Mouse (Mus musculus) embryonic facial prominence, embryonic 13.5 days (tissue): ENCODE results near the gene Slc38a3. TPM values are rescaled to one million over a fixed set of nuclear protein-coding genes. Genes with fewer than 3 reads are reported as not detected.

Experiments
- ATAC-seq: fragments of 200-750 bp; cut with Nextera tagmentation; 2 replicates; pipeline ENCODE4 v1.8.0; 2017; ENCODE audit warnings: low read depth; ENCODE audit not compliant: insufficient number of reproducible peaks, insufficient read depth, low FRiP score, low TSS enrichment
- H3K27ac ChIP-seq: fragments of 300-500 bp; sonication (generic); 2 replicates; pipeline ENCODE4 v1.5.1; 2015; ENCODE audit warnings: moderate library complexity, mild to moderate bottlenecking, inconsistent platforms
- H3K27me3 ChIP-seq: fragments of 300-500 bp; sonication (generic); 2 replicates; pipeline ENCODE4 v1.6.1; 2015; ENCODE audit warnings: mild to moderate bottlenecking, inconsistent platforms
- H3K36me3 ChIP-seq: fragments of 300-500 bp; sonication (generic); 2 replicates; pipeline ENCODE4 v1.6.1; 2015; ENCODE audit warnings: mild to moderate bottlenecking, inconsistent platforms
- H3K4me1 ChIP-seq: fragments of 300-500 bp; sonication (generic); 2 replicates; pipeline ENCODE4 v1.6.1; 2015; ENCODE audit warnings: inconsistent platforms
- H3K4me2 ChIP-seq: fragments of 300-500 bp; sonication (generic); 2 replicates; pipeline ENCODE4 v1.6.1; 2015; ENCODE audit warnings: moderate library complexity, mild to moderate bottlenecking, inconsistent platforms
- H3K4me3 ChIP-seq: fragments of 300-500 bp; sonication (generic); 2 replicates; pipeline ENCODE4 v1.5.1; 2015; ENCODE audit warnings: mild to moderate bottlenecking, inconsistent platforms
- H3K9ac ChIP-seq: fragments of 300-500 bp; sonication (generic); 2 replicates; pipeline ENCODE4 v1.6.1; 2015; ENCODE audit warnings: mild to moderate bottlenecking, inconsistent platforms
- H3K9me3 ChIP-seq: fragments of 300-500 bp; sonication (generic); 2 replicates; pipeline ENCODE4 v1.6.1; 2016; ENCODE audit warnings: inconsistent platforms
- WGBS: fragments of 180-500 bp; shearing (Covaris S2); methylation state at CpG from one replicate; pipeline ENCODE4 v1.1.7; 2015; ENCODE audit warnings: mixed read lengths; 5-methylcytosine and 5-hydroxymethylcytosine counted together
- polyA plus RNA-seq: library from polyadenylated mRNA; unstranded; fragments of >200 nt; fragmentation: Nextera tagmentation; extraction: Ambion mirVana; gene quantifications from 2 replicates; pipeline ENCODE4 v1.2.1, GENCODE M21; 2015

Gene Slc38a3
- polyA plus RNA-seq, 1 experiment from 2014 or later = 3.4 TPM

DNA sequence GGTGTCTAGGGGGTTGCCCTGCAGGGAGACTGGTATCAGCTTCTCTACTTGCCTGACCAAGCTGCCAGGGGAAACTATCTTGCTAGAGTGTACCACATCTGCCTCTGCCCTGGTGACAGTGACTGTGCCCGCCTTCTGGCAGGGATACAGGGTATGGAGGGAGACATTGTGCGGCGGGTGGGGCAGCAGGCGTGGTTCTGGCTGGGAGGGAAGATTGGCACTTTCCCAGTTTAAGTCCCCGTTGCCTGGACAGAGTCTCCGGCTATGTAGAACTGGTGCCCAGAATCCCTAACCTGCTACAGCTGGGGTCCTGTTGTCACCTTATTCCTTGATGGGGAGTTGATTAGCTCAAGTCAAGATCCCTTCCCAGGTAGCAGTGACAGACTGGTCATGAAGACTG is 36.9 kb downstream of the Slc38a3 start:
- H3K9me3 ChIP-seq = no peaks in the 10 kb centered on the region
- peak overlapping the region; percentile 91 for H3K27ac ChIP-seq
- peak overlapping the region; percentile 93 for H3K9ac ChIP-seq
- no peak for ATAC-seq
- 74% methylated on average over 6 of the region's 6 CpGs for WGBS
- H3K4me2 ChIP-seq = peak overlapping the region; percentile 99
- H3K27me3 ChIP-seq = no peaks in the 10 kb centered on the region
- peaks cover 78% of the 10 kb centered on the region for H3K4me1 ChIP-seq
- H3K4me3 ChIP-seq = peak overlapping the region; percentile 84
- H3K36me3 ChIP-seq = peaks cover 22% of the 10 kb centered on the region

DNA sequence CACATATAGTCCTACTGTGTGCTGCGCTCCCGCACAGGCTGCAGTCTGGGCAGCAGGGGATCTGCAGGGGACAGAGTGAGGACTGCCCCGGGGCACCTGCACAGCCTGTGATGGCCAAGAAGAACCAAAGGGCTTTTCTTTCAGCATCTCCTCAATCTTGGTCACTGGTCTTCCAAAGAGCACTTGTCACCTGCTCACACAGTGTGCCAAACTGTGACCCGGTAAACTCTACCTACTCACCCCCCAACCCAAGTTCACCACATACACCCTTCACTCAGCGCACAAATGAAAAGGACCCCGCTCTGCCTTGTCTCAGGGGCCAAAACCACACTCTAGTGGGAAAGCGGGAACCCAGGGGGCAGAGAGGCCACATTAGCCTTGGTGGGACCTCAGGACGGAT is 37.5 kb downstream of the Slc38a3 start:
- Histone ChIP-seq H3K27ac (peak overlapping the region; percentile 91), H3K36me3 (peaks cover 22% of the 10 kb centered on the region), H3K9me3 (no peaks in the 10 kb centered on the region), H3K4me1 (peaks cover 81% of the 10 kb centered on the region), H3K9ac (peak overlapping the region; percentile 93), H3K27me3 (no peaks in the 10 kb centered on the region), H3K4me2 (peak overlapping the region; percentile 99), H3K4me3 (peak overlapping the region; percentile 84; the same call in 1 of the 2 replicates)
- no peak for ATAC-seq
- WGBS = 84% methylated on average over 8 of the region's 8 CpGs

DNA sequence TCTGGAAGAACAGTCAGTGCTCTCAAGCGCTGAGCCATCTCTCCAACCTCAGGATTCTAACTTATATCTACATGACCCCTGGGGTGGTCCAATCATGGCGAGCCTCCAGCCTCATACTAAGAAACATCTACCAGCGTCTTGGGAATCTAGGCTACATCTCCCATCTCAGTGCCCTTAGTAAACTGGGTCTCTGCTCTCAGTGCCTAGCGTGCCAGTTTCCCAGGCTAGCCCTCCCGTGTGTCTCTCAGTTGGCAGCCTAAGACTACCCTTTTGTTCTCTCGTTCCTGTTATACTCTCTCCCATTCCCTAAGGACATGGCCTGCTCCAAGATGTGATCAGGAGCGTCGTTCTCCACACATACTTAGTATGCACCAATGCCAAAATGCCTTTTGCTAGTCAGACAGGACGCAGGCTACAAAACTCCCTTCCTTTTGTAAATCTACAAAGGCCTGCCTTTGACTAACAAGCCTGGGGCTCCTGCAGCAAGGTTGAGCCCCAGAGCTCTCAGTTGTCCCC is 38.0 kb downstream of the Slc38a3 start:
- H3K36me3 ChIP-seq = peaks cover 22% of the 10 kb centered on the region
- peak overlapping the region; percentile 91 for H3K27ac ChIP-seq
- H3K9ac ChIP-seq = 0 out of 2 replicates have a peak overlapping the region, but pooled peaks have one; percentile 40
- WGBS = 54% methylated on average over 9 of the region's 9 CpGs
- H3K9me3 ChIP-seq = no peaks in the 10 kb centered on the region
- peaks cover 83% of the 10 kb centered on the region for H3K4me1 ChIP-seq
- 0 out of 2 replicates have a peak overlapping the region, but pooled peaks have one; percentile 84 for H3K4me3 ChIP-seq
- ATAC-seq = no peak
- H3K27me3 ChIP-seq = no peaks in the 10 kb centered on the region
- H3K4me2 ChIP-seq = peak overlapping the region; percentile 99

DNA sequence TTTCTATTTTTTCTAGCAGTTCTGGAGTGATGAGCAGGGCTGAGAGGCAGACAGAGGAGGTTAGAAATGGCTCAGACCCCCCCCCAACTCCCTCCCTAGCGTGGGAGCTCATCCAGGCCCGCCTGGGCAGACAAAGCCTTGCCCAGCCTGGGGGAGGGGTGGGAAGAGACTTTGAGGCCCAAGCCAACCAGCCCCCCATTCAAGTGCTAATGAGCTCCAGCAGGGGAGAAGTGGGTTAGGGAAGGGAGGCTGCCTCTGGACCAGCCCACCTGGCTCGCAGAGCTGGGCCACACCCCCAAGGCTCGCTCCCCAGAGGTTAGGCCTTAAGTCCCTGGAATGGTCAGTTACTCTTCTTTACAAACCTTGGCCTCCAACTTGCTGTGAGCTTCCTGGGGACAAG is 38.8 kb downstream of the Slc38a3 start:
- H3K36me3 ChIP-seq = peaks cover 27% of the 10 kb centered on the region
- peak overlapping the region; percentile 66 for H3K9ac ChIP-seq
- no peaks in the 10 kb centered on the region for H3K9me3 ChIP-seq
- peak overlapping the region; percentile 21; the same call in 1 of the 2 replicates for H3K4me3 ChIP-seq
- peak overlapping the region; percentile 91 for H3K27ac ChIP-seq
- no peaks in the 10 kb centered on the region for H3K27me3 ChIP-seq
- H3K4me1 ChIP-seq = peaks cover 83% of the 10 kb centered on the region
- peak overlapping the region; percentile 99 for H3K4me2 ChIP-seq
- ATAC-seq = no peak
- WGBS = 3% methylated on average over 4 of the region's 4 CpGs

DNA sequence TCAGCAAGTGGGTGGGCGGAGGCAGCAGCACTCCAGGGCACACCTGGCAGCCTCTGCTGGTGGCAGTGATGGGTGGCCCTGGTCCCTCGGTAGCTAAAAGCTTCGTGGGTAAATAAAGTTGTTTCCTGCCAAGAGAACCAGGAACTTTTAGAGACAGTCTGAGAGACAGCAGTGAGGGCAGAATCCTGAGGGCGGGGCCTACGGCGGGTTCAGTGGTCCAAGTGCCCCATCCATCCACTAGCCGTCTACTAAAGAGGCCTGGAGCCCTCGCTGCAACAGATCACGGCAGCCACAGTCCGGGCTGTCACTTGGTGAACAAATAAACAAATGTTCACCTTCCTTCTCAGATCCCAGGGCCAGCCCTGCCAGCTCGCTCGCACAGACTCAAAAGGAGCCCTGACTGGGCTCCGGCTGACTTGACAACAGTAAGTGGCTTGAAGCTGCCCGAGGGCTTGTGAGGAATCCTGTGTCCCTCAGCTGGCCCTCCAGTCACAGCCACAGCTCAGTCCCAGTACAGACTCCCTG is 39.4 kb downstream of the Slc38a3 start:
- Histone ChIP-seq H3K27me3 (no peaks in the 10 kb centered on the region), H3K36me3 (peaks cover 33% of the 10 kb centered on the region), H3K9ac (peak overlapping the region; percentile 66), H3K27ac (peak overlapping the region; percentile 91), H3K9me3 (no peaks in the 10 kb centered on the region), H3K4me3 (peak overlapping the region; percentile 21), H3K4me1 (peaks cover 88% of the 10 kb centered on the region), H3K4me2 (peak overlapping the region; percentile 99)
- ATAC-seq = no peak
- 20% methylated on average over 14 of the region's 14 CpGs for WGBS

DNA sequence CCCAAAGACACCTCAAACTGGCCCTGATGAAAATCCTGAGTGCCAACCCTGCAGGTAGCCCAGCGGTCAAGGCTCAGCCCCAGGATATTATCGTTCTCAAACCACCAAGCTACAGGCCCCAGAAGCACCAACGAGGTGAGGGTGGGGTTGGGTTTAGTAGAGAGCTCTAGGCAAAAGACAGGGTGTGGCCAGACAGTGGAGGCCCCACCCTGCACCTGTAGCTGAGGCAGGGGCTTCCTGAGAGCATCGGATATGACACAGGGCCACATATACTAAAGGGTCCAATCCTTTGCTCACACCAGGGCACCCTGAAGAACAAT is 40.0 kb downstream of the Slc38a3 start:
- ATAC-seq = no peak
- peak overlapping the region; percentile 99 for H3K4me2 ChIP-seq
- no peaks in the 10 kb centered on the region for H3K27me3 ChIP-seq
- peak overlapping the region; percentile 91 for H3K27ac ChIP-seq
- peaks cover 39% of the 10 kb centered on the region for H3K36me3 ChIP-seq
- no peak overlapping the region for H3K4me3 ChIP-seq
- peaks cover 92% of the 10 kb centered on the region for H3K4me1 ChIP-seq
- WGBS = 31% methylated on average over 4 of the region's 4 CpGs
- H3K9me3 ChIP-seq = no peaks in the 10 kb centered on the region
- H3K9ac ChIP-seq = peak overlapping the region; percentile 66; the same call in 1 of the 2 replicates

DNA sequence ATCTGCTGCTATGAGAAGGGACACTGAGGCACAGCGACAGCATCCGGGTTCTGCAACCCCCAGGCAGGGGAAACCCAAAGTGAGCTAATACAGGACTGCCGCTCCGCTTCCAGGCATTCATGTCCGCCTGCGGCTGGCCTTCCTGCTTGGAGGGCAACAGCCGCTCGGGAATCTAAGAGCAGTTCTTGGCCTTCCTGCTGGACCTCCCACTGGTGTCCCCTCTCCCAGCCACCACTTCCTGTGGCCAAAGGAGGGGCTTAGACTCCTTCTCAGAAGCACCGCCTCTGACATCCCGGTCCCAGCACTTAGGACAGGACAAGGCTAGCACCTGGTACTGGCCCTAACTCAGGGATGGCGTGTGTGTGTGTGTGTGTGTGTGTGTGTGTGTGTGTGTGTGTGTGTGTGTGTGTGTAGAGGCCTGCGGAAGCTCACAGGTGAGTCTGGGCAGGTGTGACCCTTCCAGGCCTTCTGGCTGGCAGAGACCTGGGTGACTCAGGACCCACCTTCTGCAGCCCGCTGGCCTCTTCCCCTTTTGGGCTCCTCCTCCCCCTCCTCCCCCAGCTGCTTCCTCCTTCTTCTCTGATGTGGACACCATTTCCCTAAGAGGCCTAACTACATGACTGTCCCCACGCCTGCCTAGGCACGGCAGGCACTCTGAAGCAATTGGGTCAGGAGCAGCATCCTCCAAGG is 40.5 kb downstream of the Slc38a3 start:
- Histone ChIP-seq H3K27me3 (no peaks in the 10 kb centered on the region), H3K9ac (peak overlapping the region; percentile 68), H3K4me3 (no peak overlapping the region), H3K27ac (peak overlapping the region; percentile 91), H3K9me3 (no peaks in the 10 kb centered on the region), H3K4me1 (peaks cover 88% of the 10 kb centered on the region), H3K4me2 (peak overlapping the region; percentile 99), H3K36me3 (peaks cover 44% of the 10 kb centered on the region)
- no peak for ATAC-seq
- WGBS = 48% methylated on average over 12 of the region's 15 CpGs

DNA sequence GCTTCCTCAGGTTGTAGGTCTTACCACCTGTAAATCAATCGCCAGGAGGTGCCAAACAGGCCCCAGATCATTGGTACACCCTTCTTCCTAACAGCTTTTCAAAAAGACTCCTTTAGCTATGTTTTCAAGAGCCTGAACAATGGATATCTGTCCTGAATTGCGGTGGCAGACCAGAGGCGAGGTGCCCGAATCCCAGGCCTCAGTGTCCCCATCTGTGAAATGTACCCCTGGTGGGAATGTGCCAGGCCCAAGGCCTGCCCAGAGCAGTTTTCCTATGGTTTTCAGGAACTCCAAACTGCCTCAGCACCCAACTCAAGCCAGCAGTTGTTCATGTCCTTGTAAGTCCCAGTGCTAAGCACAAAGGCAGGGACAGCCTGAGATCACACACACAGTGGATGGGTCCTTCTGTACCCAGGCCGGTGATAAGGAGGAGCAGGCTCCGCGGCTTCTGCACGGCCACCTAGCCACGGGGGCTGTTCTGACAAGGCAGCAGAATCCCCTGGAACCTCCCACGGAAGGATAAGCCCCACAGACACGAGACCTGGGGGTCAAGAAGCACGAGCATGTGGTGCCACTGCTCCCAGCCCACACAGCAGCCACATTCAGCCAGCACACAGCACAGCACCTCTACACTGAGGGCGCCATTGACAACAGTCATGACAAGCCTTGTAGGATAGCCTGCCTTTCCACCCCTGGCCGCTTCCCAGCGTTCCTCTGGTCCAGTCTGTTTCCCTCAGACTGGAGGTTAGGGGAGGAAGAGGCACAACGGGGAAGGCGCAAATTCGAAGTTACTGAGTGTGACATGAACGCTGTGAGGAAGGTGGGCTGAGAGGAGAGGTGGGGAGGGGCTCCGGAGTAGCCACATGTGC is 41.7 kb downstream of the Slc38a3 start:
- peaks cover 79% of the 10 kb centered on the region for H3K4me1 ChIP-seq
- no peak for ATAC-seq

DNA sequence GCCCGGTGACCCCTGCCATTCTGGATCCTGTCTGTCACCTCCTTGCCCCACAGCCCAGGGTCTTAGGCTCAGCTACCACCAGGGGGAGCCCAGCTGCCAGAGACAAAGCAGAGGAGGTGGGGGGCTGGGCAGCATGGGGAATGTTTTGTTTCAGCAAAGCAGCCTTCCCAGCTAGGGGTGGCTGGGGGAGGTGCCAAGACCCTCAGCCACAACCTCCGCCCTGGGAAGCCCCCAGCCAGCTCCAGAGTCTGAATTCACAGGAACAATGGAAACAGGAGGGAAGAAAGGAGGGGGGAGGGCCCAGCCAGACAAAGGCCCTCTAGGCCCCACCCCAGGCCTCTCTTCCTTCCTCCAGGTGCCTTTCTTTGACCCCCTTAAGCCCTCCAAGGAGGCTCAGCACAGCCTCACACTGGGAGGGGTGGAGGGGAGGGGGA is 42.5 kb downstream of the Slc38a3 start:
- H3K9ac ChIP-seq = peak overlapping the region; percentile 68
- no peaks in the 10 kb centered on the region for H3K9me3 ChIP-seq
- H3K4me3 ChIP-seq = peak overlapping the region; percentile 17
- peak overlapping the region; percentile 99 for H3K4me2 ChIP-seq
- peaks cover 61% of the 10 kb centered on the region for H3K36me3 ChIP-seq
- H3K27ac ChIP-seq = peak overlapping the region; percentile 91
- H3K4me1 ChIP-seq = peaks cover 72% of the 10 kb centered on the region
- H3K27me3 ChIP-seq = no peaks in the 10 kb centered on the region
- peak; percentile 80 for ATAC-seq
- 0% methylated on average over 2 of the region's 2 CpGs for whole genome bisulfite sequencing

More for the DNA sequence above, 41.7 kb downstream of the Slc38a3 start:
- H3K4me2 ChIP-seq = peak overlapping the region; percentile 99
- peak overlapping the region; percentile 91 for H3K27ac ChIP-seq
- 41% methylated on average over 20 of the region's 20 CpGs for WGBS
- no peaks in the 10 kb centered on the region for H3K9me3 ChIP-seq
- peaks cover 54% of the 10 kb centered on the region for H3K36me3 ChIP-seq
- H3K9ac ChIP-seq = peak overlapping the region; percentile 68
- no peak overlapping the region for H3K4me3 ChIP-seq
- H3K27me3 ChIP-seq = no peaks in the 10 kb centered on the region

DNA sequence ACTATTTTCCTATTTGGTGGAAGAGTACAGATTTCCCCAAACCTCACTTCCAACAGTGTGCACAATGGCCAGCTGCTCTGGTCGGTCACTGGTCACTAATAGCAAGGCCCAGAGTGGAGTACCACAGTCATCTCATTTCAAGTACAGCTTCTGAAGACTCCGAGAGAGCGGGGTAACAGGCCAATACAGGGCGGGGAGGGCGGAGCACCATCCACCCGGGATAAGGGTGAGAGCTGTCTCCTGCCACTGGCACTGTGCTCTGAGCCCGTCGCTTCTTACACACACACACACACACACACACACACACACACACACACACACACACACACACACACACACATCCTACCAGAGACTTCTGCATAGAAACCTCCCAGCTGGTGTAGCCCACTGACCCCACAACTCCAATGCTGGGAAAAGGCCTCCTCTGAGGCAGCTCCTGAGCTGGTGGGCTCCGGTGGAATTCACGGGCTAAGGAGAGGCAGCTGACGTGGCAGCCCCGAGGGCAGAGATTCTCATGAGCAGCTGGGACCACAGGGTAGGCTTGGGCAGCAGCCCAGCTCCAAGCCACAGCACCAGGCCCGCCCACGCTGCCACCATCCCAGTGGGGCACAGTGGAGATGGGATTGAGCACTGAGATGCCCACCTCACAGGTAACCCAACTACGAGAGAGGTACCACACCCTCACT is 43.0 kb downstream of the Slc38a3 start:
- peak overlapping the region; percentile 91 for H3K27ac ChIP-seq
- peak overlapping the region; percentile 99 for H3K4me2 ChIP-seq
- H3K4me3 ChIP-seq = peak overlapping the region; percentile 17
- peak overlapping the region; percentile 68 for H3K9ac ChIP-seq
- H3K36me3 ChIP-seq = peaks cover 58% of the 10 kb centered on the region
- H3K4me1 ChIP-seq = peaks cover 66% of the 10 kb centered on the region
- H3K27me3 ChIP-seq = no peaks in the 10 kb centered on the region
- WGBS = 37% methylated on average over 15 of the region's 15 CpGs
- H3K9me3 ChIP-seq = no peaks in the 10 kb centered on the region
- ATAC-seq = peak; percentile 27; the same call in 1 of the 2 replicates
